Mouse (Mus musculus) ES-CJ7 (cell line): ENCODE data around the gene Gm45208.

Source experiments
- DNase-seq: peaks from one replicate; pipeline ENCODE4 v3.0.0; 2011; ENCODE audit warnings: low read depth, low spot score

Gene Gm45208

DNA sequence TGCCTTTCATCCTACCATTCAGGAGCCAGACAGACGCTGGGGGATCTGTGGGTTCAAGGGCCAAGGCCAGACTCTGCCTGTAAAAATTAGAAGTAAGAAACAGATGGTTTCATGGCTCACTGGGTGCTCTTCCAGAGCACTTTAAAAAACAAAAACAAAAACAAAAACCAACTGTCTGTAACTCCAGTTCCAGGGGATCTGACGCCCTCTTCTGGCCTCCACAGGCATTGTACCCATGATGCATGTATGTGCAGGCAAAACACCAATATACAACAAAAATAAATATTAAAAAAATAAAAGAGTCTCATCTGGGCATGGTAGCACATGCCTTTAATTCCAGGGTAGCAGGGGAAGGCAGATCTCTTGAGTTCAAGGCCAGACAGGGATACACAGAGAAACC is 50.7 kb downstream of the Gm45208 start:
- no peak for DNase-seq

DNA sequence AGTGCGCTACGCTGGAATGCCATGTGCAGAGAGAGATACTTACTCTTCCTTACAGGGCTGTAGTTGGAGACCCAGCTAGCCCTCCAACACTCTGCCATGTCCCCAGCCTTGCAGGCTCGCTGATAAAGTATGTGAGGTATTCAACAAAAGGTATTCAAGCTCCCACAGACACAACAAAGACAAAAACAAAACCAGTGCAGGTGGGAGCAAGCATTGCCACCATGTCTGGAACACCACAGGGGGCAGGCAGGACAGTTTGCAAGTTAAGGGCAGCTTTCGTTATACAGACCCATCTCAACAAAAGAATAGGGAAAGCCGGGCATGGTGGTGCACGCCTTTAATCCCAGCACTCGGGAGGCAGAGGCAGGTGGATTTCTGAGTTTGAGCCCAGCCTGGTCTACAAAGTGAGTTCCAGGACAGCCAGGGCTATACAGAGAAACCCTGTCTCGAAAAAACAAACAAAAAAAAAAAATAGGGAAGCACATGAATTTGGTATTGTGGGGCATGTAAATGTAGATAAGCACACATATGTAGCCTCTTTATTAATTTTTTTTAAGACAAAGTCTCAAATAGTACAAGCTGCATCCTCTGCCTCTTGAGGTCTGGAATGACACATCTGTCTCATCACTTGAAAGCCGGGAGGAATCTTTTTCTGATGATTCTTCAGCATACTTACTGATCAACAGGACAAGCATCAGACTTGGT is 53.6 kb downstream of the Gm45208 start:
- DNase-seq, result peak; percentile 51

DNA sequence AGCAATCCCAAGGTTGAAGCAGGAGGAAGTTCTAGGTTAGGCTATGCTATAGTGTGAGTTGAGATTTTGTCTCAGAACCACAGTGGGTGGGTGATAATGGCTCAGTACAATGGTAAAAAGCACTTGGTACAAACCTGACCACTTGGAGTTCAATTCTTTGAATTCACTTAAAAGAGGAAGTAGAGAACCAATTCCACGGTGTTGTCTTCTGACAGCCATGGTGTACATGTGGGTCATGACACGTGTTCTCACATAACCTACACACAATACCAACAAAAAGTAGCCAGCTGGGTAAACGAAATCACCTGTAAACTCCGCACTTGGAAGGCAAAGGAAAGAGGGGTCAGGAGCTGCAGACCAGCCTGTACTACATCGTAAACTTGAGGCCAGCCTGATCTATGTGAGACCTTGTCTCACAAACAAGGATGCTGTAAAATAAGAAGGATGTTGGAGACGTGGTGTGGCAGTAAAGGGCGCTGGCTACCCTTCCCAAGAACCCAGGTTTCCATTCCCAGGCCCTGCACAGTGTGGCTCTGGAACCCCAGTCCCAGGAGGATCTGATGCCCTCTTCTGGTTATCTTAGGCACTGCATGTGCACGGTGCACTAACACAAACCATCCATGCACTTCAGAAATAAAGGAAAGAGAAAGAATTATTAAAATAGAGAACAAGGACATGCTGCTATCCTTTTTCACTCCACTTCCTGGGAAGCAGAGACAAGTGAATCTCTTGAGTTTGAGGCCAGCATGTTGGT is 54.5 kb downstream of the Gm45208 start:
- peak; percentile 45 for DNase-seq

DNA sequence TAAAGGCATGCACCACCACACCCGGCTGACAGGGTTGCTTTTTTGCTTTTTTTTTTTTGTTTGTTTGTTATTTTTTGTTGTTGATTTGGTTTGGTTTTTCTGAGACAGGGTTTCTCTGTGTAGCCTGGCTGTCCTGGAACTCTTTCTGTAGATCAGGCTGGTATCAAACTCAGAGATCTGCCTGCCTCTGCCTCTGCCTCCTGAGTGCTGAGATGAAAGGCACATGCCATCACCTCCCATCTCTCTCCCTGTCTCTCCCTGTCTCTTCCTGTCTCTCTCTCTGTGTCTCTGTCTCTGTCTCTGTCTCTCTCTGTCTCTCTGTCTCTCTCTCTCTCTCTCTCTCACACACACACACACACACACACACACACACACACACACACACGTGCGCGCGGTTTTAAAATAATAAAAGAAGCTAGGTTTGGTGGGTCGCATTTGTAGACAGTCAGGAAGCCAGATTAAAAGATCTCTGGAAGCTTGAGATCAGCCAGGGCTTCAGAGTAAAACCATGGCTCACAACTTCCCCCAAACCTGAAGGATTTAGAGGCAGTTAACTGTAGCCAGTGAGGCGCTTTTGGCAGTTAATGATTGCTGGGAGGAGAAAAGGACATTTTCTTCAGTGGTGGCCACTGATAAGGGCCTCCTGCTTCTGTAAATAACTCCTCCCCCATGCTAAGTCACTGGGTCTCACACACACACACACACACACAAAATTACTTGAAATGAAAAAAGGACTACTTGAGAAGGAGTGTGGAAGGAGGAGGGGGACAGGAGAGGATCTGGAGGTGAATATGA is 56.6 kb downstream of the Gm45208 start:
- no peak for DNase-seq

DNA sequence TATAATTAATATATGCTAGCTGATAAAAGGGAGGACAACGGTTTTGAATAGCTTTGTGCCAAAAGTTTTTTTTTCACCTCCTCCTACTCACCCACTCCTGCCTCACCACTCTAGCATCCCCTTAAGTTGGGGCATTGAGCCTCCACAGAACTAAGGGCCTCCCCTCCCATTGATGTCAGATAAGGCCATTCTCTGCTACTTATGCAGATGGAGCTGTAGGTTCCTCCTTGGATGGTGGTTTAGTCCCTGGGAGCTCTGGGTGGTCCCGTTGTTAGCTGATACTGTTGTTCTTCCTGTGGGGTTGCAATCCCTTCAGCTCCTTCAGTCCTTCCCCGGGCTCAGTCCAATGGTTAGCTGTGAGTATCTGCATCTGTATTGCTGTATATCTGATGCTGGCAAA is 57.2 kb downstream of the Gm45208 start:
- peak; percentile 26 for DNase-seq
